Mouse (Mus musculus): ENCODE results near the gene Aldh4a1. TPM values are rescaled to one million over a fixed set of nuclear protein-coding genes. Genes with fewer than 3 reads are reported as not detected.

Aldh4a1 gene
- polyA plus RNA-seq, 1 experiment from 2014 or later, result 25.5 TPM

Small RNAs within 50 kb of the gene (microRNA-seq; reads per million reads assigned to microRNA genes)
- gene Gm25571 (not detected), gene Mir7020 (not detected)

Other genes with a start within 250 kb of the Aldh4a1 start
- gene Iffo2, start 92.3 kb upstream of the Aldh4a1 start, polyA plus RNA-seq (2015; fragmentation: Nextera tagmentation; extraction: Ambion mirVana), result 2.9 and 3.7 TPM in 2 replicates
- gene Gm21969, start 19.7 kb upstream of the Aldh4a1 start, polyA plus RNA-seq (2015; fragmentation: Nextera tagmentation; extraction: Ambion mirVana), result 0.05 TPM in 1 of 2 replicates, not detected in the other
- gene Tas1r2, start 30.7 kb downstream of the Aldh4a1 start, polyA plus RNA-seq (2015; fragmentation: Nextera tagmentation; extraction: Ambion mirVana), result not detected in 2 replicates
- 0.04 TPM in 1 of 2 replicates, not detected in the other for gene Pax7, start 210.7 kb downstream of the Aldh4a1 start, polyA plus RNA-seq (2015; fragmentation: Nextera tagmentation; extraction: Ambion mirVana)